Mouse (Mus musculus) hindbrain, embryonic 15.5 days (tissue): Measurements from ENCODE around the gene Invs. TPM values are rescaled to one million over a fixed set of nuclear protein-coding genes. Genes with fewer than 3 reads are reported as not detected.

ENCODE experiments used
- ATAC-seq: fragments of 200-750 bp; cut with Nextera tagmentation; 2 replicates; pipeline ENCODE4 v1.8.0; 2017; ENCODE audit warnings: low read depth, moderate number of reproducible peaks, moderate TSS enrichment; ENCODE audit not compliant: low FRiP score
- H3K27ac ChIP-seq: fragments of 300-500 bp; sonication (generic); replicated peaks from 2 replicates; pipeline ENCODE4 v1.5.1; 2015; ENCODE audit warnings: mild to moderate bottlenecking, inconsistent platforms
- H3K27me3 ChIP-seq: fragments of 300-500 bp; sonication (generic); 2 replicates; pipeline ENCODE4 v1.6.1; 2015; ENCODE audit warnings: control low read depth, inconsistent platforms
- H3K36me3 ChIP-seq: fragments of 300-500 bp; sonication (generic); 2 replicates; pipeline ENCODE4 v1.6.1; 2015; ENCODE audit warnings: control low read depth, inconsistent platforms
- H3K4me1 ChIP-seq: fragments of 300-500 bp; sonication (generic); replicated peaks from 2 replicates; pipeline ENCODE4 v1.6.1; 2015; ENCODE audit warnings: control low read depth, inconsistent platforms
- H3K4me2 ChIP-seq: fragments of 300-500 bp; sonication (generic); 2 replicates; pipeline ENCODE4 v1.6.1; 2015; ENCODE audit warnings: moderate library complexity, mild to moderate bottlenecking, inconsistent platforms
- H3K4me3 ChIP-seq: fragments of 300-500 bp; sonication (generic); 2 replicates; pipeline ENCODE4 v1.5.1; 2015; ENCODE audit warnings: mild to moderate bottlenecking, inconsistent platforms
- H3K9ac ChIP-seq: fragments of 300-500 bp; sonication (generic); 2 replicates; pipeline ENCODE4 v1.6.1; 2015; ENCODE audit warnings: inconsistent platforms
- H3K9me3 ChIP-seq: fragments of 300-500 bp; sonication (generic); 2 replicates; pipeline ENCODE4 v1.6.1; 2016; ENCODE audit warnings: control low read depth, inconsistent platforms
- WGBS: fragments of 180-500 bp; shearing (Covaris S2); methylation state at CpG from one replicate; pipeline ENCODE4 v1.1.7; 2015; 5-methylcytosine and 5-hydroxymethylcytosine counted together
- polyA plus RNA-seq: library from polyadenylated mRNA; unstranded; fragments of >200 nt; fragmentation: Nextera tagmentation; extraction: Ambion mirVana; gene quantifications from 2 replicates; pipeline ENCODE4 v1.2.1, GENCODE M21; 2015

Invs gene
- polyA plus RNA-seq, 1 experiment from 2014 or later: 6.1 TPM

- Histone ChIP-seq H3K4me2 (no peak overlapping the region), H3K27me3 (no peaks in the 10 kb centered on the region), H3K27ac (no peak overlapping the region), H3K9ac (no peak overlapping the region), H3K4me1 (no peaks in the 10 kb centered on the region), H3K4me3 (no peak overlapping the region), H3K36me3 (0 out of 2 replicates have a peak, but pooled peaks cover 1% of the 10 kb centered on the region), H3K9me3 (no peaks in the 10 kb centered on the region)
- 80% methylated on average over 10 of the region's 10 CpGs for WGBS
- ATAC-seq: no peak
These were observed 136.3 kb downstream of the Invs start for GRCm38 (mm10) chr4:48415838-48416335.

- Histone ChIP-seq H3K27ac (no peak overlapping the region), H3K27me3 (no peaks in the 10 kb centered on the region), H3K9me3 (no peaks in the 10 kb centered on the region), H3K4me1 (no peaks in the 10 kb centered on the region), H3K36me3 (0 out of 2 replicates have a peak, but pooled peaks cover 4% of the 10 kb centered on the region), H3K4me2 (no peak overlapping the region), H3K9ac (no peak overlapping the region), H3K4me3 (no peak overlapping the region)
- WGBS: 92% methylated on average over 8 of the region's 8 CpGs
- ATAC-seq: no peak
These were observed 139.4 kb downstream of the Invs start for GRCm38 (mm10) chr4:48418831-48419468.

- Histone ChIP-seq H3K9ac (no peak overlapping the region), H3K36me3 (0 out of 2 replicates have a peak, but pooled peaks cover 4% of the 10 kb centered on the region), H3K27me3 (no peaks in the 10 kb centered on the region), H3K27ac (no peak overlapping the region), H3K4me1 (no peaks in the 10 kb centered on the region), H3K9me3 (no peaks in the 10 kb centered on the region), H3K4me3 (no peak overlapping the region), H3K4me2 (no peak overlapping the region)
- no peak for ATAC-seq
- WGBS: 97% methylated on average over 1 of the region's 1 CpGs
These were observed 143.1 kb downstream of the Invs start for GRCm38 (mm10) chr4:48422633-48423032.

DNA sequence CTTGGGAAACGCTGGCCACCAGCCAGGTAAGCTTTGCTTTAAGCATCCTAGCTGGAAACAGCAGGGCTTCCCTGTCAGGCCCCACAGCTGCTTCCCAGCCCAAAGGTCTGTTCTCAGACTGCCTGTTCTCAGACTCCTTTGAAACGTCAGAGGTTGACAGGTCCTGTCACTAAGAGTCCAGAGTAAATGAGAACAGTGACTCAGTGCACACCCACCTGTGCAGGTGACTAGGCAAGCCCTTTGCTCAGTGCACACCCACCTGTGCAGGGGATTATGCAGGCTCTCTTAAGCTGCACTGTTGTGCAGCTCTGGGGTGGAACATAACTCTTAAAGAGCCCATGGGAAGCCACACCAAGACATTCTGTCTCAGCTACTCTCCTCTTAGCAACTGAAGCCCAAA, 144.2 kb downstream of the Invs start:
- WGBS: 61% methylated on average over 2 of the region's 2 CpGs
- Histone ChIP-seq H3K4me3 (no peak overlapping the region), H3K4me2 (no peak overlapping the region), H3K36me3 (0 out of 2 replicates have a peak, but pooled peaks cover 7% of the 10 kb centered on the region), H3K27ac (no peak overlapping the region), H3K4me1 (no peaks in the 10 kb centered on the region), H3K9me3 (no peaks in the 10 kb centered on the region), H3K9ac (no peak overlapping the region), H3K27me3 (no peaks in the 10 kb centered on the region)
- ATAC-seq: no peak

- ATAC-seq: no peak
- 58% methylated on average over 3 of the region's 3 CpGs for WGBS
- no peak overlapping the region for H3K4me3 ChIP-seq
- no peaks in the 10 kb centered on the region for H3K9me3 ChIP-seq
- H3K4me2 ChIP-seq: no peak overlapping the region
- no peaks in the 10 kb centered on the region for H3K4me1 ChIP-seq
- H3K27me3 ChIP-seq: no peaks in the 10 kb centered on the region
- H3K36me3 ChIP-seq: peaks cover 34% of the 10 kb centered on the region
- no peak overlapping the region for H3K9ac ChIP-seq
- H3K27ac ChIP-seq: no peak overlapping the region
These were observed 147.9 kb downstream of the Invs start for GRCm38 (mm10) chr4:48427413-48427812.

- Histone ChIP-seq H3K9me3 (no peaks in the 10 kb centered on the region), H3K27me3 (no peaks in the 10 kb centered on the region), H3K36me3 (peaks cover 35% of the 10 kb centered on the region), H3K4me1 (no peaks in the 10 kb centered on the region), H3K4me3 (no peak overlapping the region), H3K4me2 (no peak overlapping the region), H3K27ac (no peak overlapping the region), H3K9ac (no peak overlapping the region)
- 89% methylated on average over 2 of the region's 2 CpGs for WGBS
- ATAC-seq: no peak
These were observed 148.5 kb downstream of the Invs start for GRCm38 (mm10) chr4:48428054-48428453.

DNA sequence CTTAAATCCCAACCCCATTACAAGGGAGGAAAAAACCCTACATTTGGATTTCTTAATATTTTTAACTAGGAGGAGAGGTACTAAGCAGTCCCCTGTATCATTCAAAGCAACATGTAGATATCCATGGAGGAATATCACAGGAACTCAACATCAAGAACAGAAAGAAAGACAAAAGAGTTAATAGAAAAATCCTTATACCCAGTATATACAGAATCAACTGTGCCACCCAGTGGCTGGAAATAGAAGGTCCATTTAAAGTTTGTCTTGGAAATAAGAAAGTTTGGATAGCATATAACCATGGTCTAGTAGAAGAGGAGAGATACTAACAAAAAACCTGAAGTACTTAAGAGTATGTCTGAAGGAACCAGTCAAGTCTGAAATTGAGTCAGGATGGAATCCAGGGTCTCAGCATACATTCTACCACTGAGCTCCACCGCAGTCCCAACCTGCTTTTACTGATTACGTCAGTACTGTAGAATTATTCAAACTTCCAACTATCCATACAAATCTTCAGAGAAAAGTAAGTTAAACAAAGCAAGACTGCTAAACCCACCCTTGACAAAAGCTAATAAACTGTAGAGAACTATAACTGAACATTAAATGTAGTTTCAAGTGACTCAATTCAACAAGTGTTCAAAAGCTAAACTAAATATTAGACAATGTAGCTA, 174.7 kb downstream of the Invs start:
- H3K36me3 ChIP-seq: peaks cover 45% of the 10 kb centered on the region
- no peak for ATAC-seq
- H3K4me2 ChIP-seq: no peak overlapping the region
- H3K9me3 ChIP-seq: no peaks in the 10 kb centered on the region
- no peaks in the 10 kb centered on the region for H3K27me3 ChIP-seq
- no peak overlapping the region for H3K4me3 ChIP-seq
- 98% methylated on average over 2 of the region's 2 CpGs for WGBS
- H3K9ac ChIP-seq: no peak overlapping the region
- no peak overlapping the region for H3K27ac ChIP-seq
- H3K4me1 ChIP-seq: no peaks in the 10 kb centered on the region

GRCm38 (mm10) chr4:48458436-48458835, 178.9 kb downstream of the Invs start:
- Histone ChIP-seq H3K4me3 (no peak overlapping the region), H3K27ac (no peak overlapping the region), H3K4me1 (no peaks in the 10 kb centered on the region), H3K9me3 (no peaks in the 10 kb centered on the region), H3K27me3 (no peaks in the 10 kb centered on the region), H3K9ac (no peak overlapping the region), H3K4me2 (no peak overlapping the region), H3K36me3 (peaks cover 44% of the 10 kb centered on the region)
- 97% methylated on average over 6 of the region's 6 CpGs for WGBS
- ATAC-seq: no peak

DNA sequence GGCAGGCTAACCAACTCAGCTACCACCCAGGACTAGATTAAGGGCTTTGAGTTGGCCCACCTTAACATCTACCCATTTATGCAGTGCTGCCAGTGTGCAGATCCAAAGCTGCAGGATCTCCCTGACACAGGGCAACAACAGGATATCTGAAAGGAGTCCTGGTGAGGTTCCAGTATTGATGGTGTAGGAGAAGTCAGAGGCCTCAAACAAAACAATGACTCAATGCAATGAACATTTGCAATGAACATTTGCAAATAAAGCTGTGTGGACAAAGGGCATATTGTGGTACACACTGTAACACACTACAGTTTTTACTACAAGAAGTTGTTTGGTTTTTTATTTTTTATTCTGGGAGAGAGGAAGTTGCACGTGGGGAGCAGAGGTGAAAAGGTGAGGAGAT, 181.5 kb downstream of the Invs start:
- 71% methylated on average over 1 of the region's 1 CpGs for WGBS
- H3K36me3 ChIP-seq: peaks cover 35% of the 10 kb centered on the region
- H3K27me3 ChIP-seq: no peaks in the 10 kb centered on the region
- no peaks in the 10 kb centered on the region for H3K9me3 ChIP-seq
- no peak for ATAC-seq
- H3K9ac ChIP-seq: no peak overlapping the region
- no peak overlapping the region for H3K4me3 ChIP-seq
- H3K27ac ChIP-seq: no peak overlapping the region
- H3K4me2 ChIP-seq: no peak overlapping the region
- H3K4me1 ChIP-seq: no peaks in the 10 kb centered on the region

DNA sequence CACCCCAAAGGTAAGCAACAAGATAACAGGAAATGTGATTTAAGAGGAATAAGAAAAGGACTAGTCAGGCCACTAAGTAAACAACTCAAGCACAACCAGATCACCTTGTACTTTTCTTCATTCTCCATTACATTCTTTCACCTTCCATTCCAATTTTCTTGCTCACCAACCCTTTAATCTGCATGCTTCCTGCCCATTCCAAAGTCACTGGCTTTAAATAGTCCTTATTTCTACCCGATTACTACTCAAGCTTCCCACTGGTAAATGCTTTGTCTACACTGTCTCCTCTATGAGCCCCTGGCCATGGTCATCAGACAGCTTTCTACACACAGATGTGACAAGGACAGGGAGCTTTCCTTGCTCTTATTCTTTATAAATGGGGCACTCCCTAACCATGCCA, 191.4 kb downstream of the Invs start:
- Histone ChIP-seq H3K27me3 (no peaks in the 10 kb centered on the region), H3K9me3 (no peaks in the 10 kb centered on the region), H3K4me2 (peak overlapping the region; percentile 93), H3K4me1 (peaks cover 25% of the 10 kb centered on the region), H3K4me3 (no peak overlapping the region), H3K36me3 (peaks cover 19% of the 10 kb centered on the region), H3K27ac (no peak overlapping the region), H3K9ac (no peak overlapping the region)
- WGBS: 69% methylated on average over 1 of the region's 1 CpGs
- no peak for ATAC-seq

DNA sequence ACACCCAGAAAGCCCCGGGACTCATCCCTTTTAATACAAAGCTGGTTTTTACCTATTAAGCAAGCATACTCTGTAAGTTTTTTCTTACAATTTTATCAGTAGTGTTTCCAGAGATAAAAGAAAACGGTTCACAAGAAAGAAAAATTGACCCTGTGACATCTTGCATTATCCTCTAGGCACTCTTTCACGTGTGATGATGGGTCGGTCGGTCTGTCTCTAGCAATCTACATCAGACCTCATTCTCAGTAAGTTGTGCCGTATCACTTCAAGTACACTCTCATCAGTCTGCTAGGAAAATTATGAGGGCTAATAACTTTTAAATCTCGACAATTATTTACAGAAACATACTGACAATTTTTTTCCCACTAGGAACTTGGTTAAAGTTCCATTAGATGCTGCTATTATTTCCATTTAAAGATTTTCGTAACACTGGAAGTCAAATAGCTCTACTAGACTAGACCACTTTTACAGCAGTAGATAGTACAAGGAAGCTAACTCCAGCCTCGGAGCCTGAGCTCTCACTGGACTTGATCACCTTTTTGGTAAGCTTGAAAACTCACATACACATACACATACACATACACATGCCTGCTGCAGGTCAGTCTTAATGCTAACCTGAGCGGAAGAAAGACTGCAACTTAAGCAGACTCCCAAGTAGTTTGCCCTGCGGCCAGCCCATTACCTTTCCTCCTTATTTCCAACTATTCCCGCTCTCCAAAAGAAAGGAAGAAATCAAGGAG, 192.7 kb downstream of the Invs start:
- Histone ChIP-seq H3K36me3 (peaks cover 11% of the 10 kb centered on the region), H3K9ac (peak overlapping the region; percentile 81), H3K4me3 (peak overlapping the region; percentile 76), H3K27me3 (no peaks in the 10 kb centered on the region), H3K4me1 (peaks cover 25% of the 10 kb centered on the region), H3K27ac (no peak overlapping the region), H3K4me2 (peak overlapping the region; percentile 93), H3K9me3 (no peaks in the 10 kb centered on the region)
- no peak for ATAC-seq
- WGBS: 15% methylated on average over 12 of the region's 12 CpGs
